Mouse (Mus musculus): Measurements from ENCODE around the gene Rtraf. TPM values are rescaled to one million over a fixed set of nuclear protein-coding genes. Genes with fewer than 3 reads are reported as not detected.
"Not testable (repeated sequence)": the region's sequence is repeated elsewhere in the genome, so short reads cannot be mapped to it uniquely, and the experiment has no call there.

Gene Rtraf
- polyA plus RNA-seq (2012; ENCODE audit: insufficient read depth, insufficient read length, low replicate concordance, missing spikeins): not detected in 2 replicates

DNA sequence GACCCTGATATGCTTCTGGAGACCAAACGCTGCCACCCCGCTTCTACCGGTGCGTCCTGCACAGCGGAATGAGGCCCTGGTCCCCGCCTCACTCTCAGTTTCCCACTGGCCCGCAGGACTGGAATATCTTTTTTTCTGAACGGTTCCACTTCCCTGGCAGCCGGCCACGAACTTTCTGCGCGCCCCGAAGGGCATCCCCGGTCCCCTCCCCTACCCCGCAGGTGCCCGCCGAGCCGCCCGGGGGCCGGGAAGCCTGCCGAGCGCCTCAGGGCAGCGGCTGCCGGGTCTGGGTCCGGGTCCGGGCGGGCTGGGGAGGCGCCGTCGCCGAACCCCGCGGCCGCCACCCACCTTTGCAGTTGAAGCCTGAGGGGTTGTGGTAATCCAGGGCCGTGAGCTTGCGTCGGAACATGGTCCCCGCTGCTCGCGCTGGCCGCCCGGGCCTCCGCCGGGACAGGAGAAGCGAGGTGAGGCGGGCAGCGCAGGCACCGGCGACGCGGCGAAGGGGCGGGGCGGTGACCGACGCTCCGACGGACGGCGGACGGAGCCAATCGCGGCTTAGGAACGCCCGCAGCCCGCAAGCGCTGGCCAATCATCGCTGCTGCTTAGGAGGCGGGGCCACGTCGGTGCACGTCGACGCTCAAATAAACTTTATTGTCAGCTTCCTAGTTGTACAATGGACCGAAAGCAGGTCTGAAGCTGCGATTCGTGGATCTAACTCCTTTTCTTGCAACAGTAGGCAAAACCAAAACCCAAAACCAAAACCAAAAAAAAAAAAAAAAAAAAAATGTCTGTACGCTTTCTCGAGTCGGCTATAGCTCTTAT, at the start of gene Rtraf:
Gene Rtraf, minus strand, starts transcription at position 504 of the 822 bp plus-strand sequence.
- TF ChIP-seq POLR2A (IDR thresholded peaks at IDR 0.05; ENCODE audit: insufficient read depth, low read depth, low read length) (peak; percentile 83; the same call in 1 of the 2 replicates), CTCF (IDR thresholded peaks at IDR 0.05; ENCODE audit: insufficient read depth, low read depth, low read length) (no peak)
- peak within 1 kb of the TSS; percentile 91 for H3K4me3 ChIP-seq (ENCODE audit: insufficient read depth, low read depth, low read length)
- peaks cover 5% of the 10 kb centered on the region; the same call in 1 of the 2 replicates for H3K4me1 ChIP-seq (ENCODE audit: control insufficient read depth, insufficient read depth, low read length)
- WGBS: under 1% methylated on average over 80 of the region's 80 CpGs
- H3K27ac ChIP-seq (ENCODE audit: insufficient read depth, low read depth, low read length): peak within 1 kb of the TSS; percentile 46

GRCm38 (mm10) chr14:19867286-19867935, 43.8 kb upstream of the Rtraf start:
- Histone ChIP-seq H3K4me3 (ENCODE audit: insufficient read depth, low read depth, low read length) (no peak overlapping the region), H3K27ac (ENCODE audit: insufficient read depth, low read depth, low read length) (no peak overlapping the region), H3K4me1 (ENCODE audit: control insufficient read depth, insufficient read depth, low read length) (no peaks in the 10 kb centered on the region)
- TF ChIP-seq CTCF (IDR thresholded peaks at IDR 0.05; ENCODE audit: insufficient read depth, low read depth, low read length): no peak
- TF ChIP-seq POLR2A (IDR thresholded peaks at IDR 0.05; ENCODE audit: insufficient read depth, low read depth, low read length): no peak
- 77% methylated on average over 5 of the region's 5 CpGs for WGBS

DNA sequence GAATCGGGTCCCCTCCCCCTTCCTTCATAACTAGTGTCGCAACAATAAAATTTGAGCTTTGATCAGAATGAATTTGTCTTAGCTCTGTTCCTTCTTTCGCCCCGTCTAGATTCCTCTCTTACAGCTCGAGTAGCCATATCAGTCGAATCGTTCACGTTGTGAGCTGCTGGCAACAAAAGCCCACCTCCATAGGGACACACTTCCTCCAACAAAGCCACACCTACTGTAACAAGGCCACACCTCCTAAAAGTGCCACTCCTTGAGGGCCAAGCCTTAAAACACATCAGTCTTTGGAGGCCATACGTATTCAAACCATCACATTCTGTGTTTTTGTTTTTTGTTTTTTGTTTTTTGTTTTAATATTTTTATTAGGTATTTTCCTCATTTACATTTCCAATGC, 41.5 kb upstream of the Rtraf start:
- 92% methylated on average over 9 of the region's 9 CpGs for WGBS
- H3K4me1 ChIP-seq (ENCODE audit: control insufficient read depth, insufficient read depth, low read length): not testable (repeated sequence)

DNA sequence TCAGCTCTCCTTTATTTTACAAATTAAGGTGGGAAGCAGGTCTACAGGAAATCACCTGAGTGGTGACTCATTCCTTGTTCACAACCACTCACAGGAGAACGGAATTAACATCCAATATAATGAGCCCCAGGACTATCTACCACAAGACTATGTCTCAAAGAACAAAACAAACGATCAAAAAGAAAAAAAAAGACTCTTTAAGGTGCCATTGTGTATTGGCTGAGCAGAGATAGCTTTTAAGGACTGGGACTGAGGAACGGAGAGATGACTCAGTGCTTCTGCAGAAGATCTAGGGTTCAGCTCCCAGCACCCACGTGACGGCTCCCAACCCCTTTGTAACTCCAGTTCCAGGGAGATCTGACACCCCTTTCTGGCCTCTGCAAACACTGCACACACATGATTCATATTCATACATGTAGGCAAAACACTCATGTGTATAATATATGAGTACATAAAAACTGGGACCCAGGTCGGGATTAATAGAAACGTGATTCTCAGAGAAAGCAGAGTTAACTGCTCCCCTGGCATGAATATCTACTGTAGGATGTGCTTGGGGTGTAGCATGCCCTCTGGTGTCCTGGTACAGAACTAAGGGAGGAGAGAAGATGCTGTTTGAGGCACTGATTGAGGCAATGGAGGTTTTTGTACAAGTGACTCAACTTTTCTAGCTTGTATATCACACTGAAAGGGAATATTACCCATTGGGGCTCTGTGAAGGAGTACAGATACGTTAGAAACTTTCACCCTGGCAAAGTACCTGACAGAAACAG, 37.9 kb upstream of the Rtraf start:
- TF ChIP-seq CTCF (IDR thresholded peaks at IDR 0.05; ENCODE audit: insufficient read depth, low read depth, low read length): no peak
- TF ChIP-seq POLR2A (IDR thresholded peaks at IDR 0.05; ENCODE audit: insufficient read depth, low read depth, low read length): no peak
- H3K4me1 ChIP-seq (ENCODE audit: control insufficient read depth, insufficient read depth, low read length): no peaks in the 10 kb centered on the region
- H3K27ac ChIP-seq (ENCODE audit: insufficient read depth, low read depth, low read length): no peak overlapping the region
- WGBS: 84% methylated on average over 8 of the region's 8 CpGs
- no peak overlapping the region for H3K4me3 ChIP-seq (ENCODE audit: insufficient read depth, low read depth, low read length)

More for the DNA sequence above, 41.5 kb upstream of the Rtraf start:
- H3K4me3 ChIP-seq (ENCODE audit: insufficient read depth, low read depth, low read length); H3K27ac ChIP-seq (ENCODE audit: insufficient read depth, low read depth, low read length): not testable (repeated sequence)

GRCm38 (mm10) chr14:19860281-19860680, 36.7 kb upstream of the Rtraf start:
- no peak overlapping the region for H3K4me3 ChIP-seq (ENCODE audit: insufficient read depth, low read depth, low read length)
- TF ChIP-seq CTCF (IDR thresholded peaks at IDR 0.05; ENCODE audit: insufficient read depth, low read depth, low read length) (no peak), POLR2A (IDR thresholded peaks at IDR 0.05; ENCODE audit: insufficient read depth, low read depth, low read length) (no peak)
- 99% methylated on average over 4 of the region's 4 CpGs for WGBS
- no peak overlapping the region for H3K27ac ChIP-seq (ENCODE audit: insufficient read depth, low read depth, low read length)
- no peaks in the 10 kb centered on the region for H3K4me1 ChIP-seq (ENCODE audit: control insufficient read depth, insufficient read depth, low read length)

DNA sequence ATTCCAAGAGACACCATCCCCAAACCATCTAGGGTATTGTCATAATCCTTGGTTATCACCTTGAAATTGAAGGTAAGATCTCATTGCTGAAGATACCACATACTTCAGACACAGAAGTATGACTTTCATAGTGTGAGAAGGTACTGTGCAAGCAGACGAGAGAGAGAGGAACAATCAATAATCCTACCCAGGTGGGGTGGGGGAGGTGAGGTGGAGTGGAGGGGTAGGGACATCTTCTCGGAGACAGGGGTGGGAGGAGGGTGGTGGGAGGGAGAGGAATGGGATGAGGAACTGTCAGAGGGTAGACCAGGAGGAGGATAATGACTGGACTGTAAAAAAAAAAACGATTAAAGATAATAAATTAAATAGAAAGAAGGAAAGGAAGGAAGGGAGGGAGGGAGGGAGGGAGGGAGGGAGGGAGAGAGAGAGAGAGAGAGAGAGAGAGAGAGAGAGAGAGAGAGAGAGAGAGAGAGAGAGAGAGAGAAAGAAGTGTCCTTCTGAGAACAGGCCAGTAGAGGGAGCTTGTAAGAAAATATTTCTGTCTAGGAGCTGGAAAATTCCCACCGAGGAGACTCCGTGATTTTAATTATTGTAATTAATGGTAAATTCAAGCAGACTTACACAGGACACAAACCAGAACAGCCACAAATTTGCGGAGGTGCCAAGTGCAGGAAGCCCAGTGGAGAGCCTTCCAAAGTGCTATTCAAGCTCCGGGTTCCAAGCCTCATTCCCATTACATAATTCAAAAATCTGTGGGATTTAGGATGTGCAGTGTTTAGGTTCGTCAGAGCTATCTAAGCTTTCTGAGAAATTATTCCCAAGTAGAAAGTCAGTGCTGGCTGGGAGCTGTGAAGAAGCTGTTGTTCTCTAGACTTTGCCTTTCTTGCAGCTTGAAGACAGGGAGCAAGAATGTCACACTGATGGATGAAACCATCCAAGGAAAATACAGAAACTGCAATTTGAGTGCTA, 35.5 kb upstream of the Rtraf start:
- 21% methylated on average over 8 of the region's 8 CpGs for WGBS
- H3K27ac ChIP-seq (ENCODE audit: insufficient read depth, low read depth, low read length): no peak overlapping the region
- TF ChIP-seq POLR2A (IDR thresholded peaks at IDR 0.05; ENCODE audit: insufficient read depth, low read depth, low read length) (no peak), CTCF (IDR thresholded peaks at IDR 0.05; ENCODE audit: insufficient read depth, low read depth, low read length) (no peak)
- no peak overlapping the region for H3K4me3 ChIP-seq (ENCODE audit: insufficient read depth, low read depth, low read length)
- no peaks in the 10 kb centered on the region for H3K4me1 ChIP-seq (ENCODE audit: control insufficient read depth, insufficient read depth, low read length)

GRCm38 (mm10) chr14:19858279-19858678, 34.7 kb upstream of the Rtraf start:
- no peaks in the 10 kb centered on the region for H3K4me1 ChIP-seq (ENCODE audit: control insufficient read depth, insufficient read depth, low read length)
- H3K27ac ChIP-seq (ENCODE audit: insufficient read depth, low read depth, low read length): no peak overlapping the region

GRCm38 (mm10) chr14:19853471-19853870, 29.8 kb upstream of the Rtraf start:
- Histone ChIP-seq H3K4me1 (ENCODE audit: control insufficient read depth, insufficient read depth, low read length) (no peaks in the 10 kb centered on the region), H3K27ac (ENCODE audit: insufficient read depth, low read depth, low read length) (no peak overlapping the region), H3K4me3 (ENCODE audit: insufficient read depth, low read depth, low read length) (no peak overlapping the region)
- TF ChIP-seq CTCF (IDR thresholded peaks at IDR 0.05; ENCODE audit: insufficient read depth, low read depth, low read length) (no peak), POLR2A (IDR thresholded peaks at IDR 0.05; ENCODE audit: insufficient read depth, low read depth, low read length) (no peak)
- WGBS: 83% methylated on average over 3 of the region's 3 CpGs

More at GRCm38 (mm10) chr14:19858279-19858678, 34.7 kb upstream of the Rtraf start:
- TF ChIP-seq POLR2A (IDR thresholded peaks at IDR 0.05; ENCODE audit: insufficient read depth, low read depth, low read length): no peak
- TF ChIP-seq CTCF (IDR thresholded peaks at IDR 0.05; ENCODE audit: insufficient read depth, low read depth, low read length): no peak
- no peak overlapping the region for H3K4me3 ChIP-seq (ENCODE audit: insufficient read depth, low read depth, low read length)
- WGBS: 88% methylated on average over 2 of the region's 2 CpGs

All from olfactory bulb, adult 2 months (tissue).